Mouse (Mus musculus) olfactory bulb, adult 2 months (tissue): ENCODE measurements around the gene Tmem273.

Experiments used
- CTCF ChIP-seq: fragments of 200-500 bp; IDR thresholded peaks from 2 replicates; pipeline ENCODE4 v1.5.1; 2012; ENCODE audit warnings: low read depth, mild to moderate bottlenecking, low read length, moderate library complexity; ENCODE audit not compliant: insufficient read depth
- POLR2A ChIP-seq: fragments of 200-500 bp; IDR thresholded peaks from 2 replicates; pipeline ENCODE4 v1.6.1; 2012; ENCODE audit warnings: mild to moderate bottlenecking, low read depth, low read length, moderate library complexity; ENCODE audit not compliant: insufficient read depth

DNA sequence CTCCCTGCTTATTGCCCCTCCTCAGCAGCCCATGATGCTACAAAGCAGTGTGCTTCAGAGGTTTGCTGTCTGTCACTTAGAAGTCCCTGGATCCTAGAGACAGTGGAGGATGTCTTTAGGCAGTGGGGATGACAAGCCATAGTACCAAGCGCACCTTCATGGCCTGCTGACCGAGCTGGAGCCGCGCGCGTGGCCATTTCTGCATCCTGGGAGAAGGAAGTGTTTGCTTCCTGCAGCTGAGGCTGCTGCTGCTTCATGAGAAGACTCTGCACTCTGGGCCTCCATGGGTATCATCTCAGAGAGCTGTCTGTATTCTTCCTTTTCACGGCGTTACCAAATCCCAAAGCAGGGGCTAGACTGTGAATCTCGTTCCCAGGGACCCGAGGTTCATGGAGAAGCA is 72.6 kb downstream of the Tmem273 start:
- TF ChIP-seq POLR2A, result no peak
- no peak for TF ChIP-seq CTCF
